Mouse (Mus musculus): ENCODE measurements around the gene Ttll9. TPM values are rescaled to one million over a fixed set of nuclear protein-coding genes. Genes with fewer than 3 reads are reported as not detected.

Ttll9 gene
- total and polyA plus RNA-seq, 3 experiments: 0.07 to 0.19 TPM; not detected in 1

- H3K4me1 ChIP-seq (ENCODE audit: control insufficient read depth in 1 of 2, insufficient read depth in 2 of 2, low read length in 2 of 2): no peaks in the 10 kb centered on the region
- peaks cover 23 to 24% of the 10 kb centered on the region in 2 experiments for H3K27me3 ChIP-seq (ENCODE audit: control insufficient read depth in 1 of 2, insufficient read depth in 2 of 2, low read length in 2 of 2)
- no peaks in the 10 kb centered on the region for H3K79me2 ChIP-seq (ENCODE audit: control insufficient read depth, insufficient read depth, low read length, poor library complexity)
- H3K4me3 ChIP-seq (ENCODE audit: control insufficient read depth in 1 of 2, insufficient read depth in 1 of 2, low read depth in 2 of 2, low read length in 2 of 2): no peak within 1 kb of the TSS
- no peak within 1 kb of the TSS for H3K27ac ChIP-seq (ENCODE audit: control insufficient read depth, low read depth, low read length)
- H3K9ac ChIP-seq (ENCODE audit: control insufficient read depth, low read depth, low read length, poor library complexity, severe bottlenecking): no peak within 1 kb of the TSS
- TF ChIP-seq USF2 (IDR thresholded peaks at IDR 0.05; ENCODE audit: borderline replicate concordance in 1 of 2, insufficient read depth in 1 of 2, low read depth in 1 of 2, low read length in 2 of 2): no peak
- no peak for TF ChIP-seq POLR2A (IDR thresholded peaks at IDR 0.05; ENCODE audit: control insufficient read depth in 1 of 2, insufficient read depth in 1 of 2, low read depth in 1 of 2, low read length in 2 of 2, poor library complexity in 1 of 2)
- TF ChIP-seq GABPA (IDR thresholded peaks at IDR 0.05; ENCODE audit: low read depth, low read length): no peak
- TF ChIP-seq SIN3A (IDR thresholded peaks at IDR 0.05; ENCODE audit: low read length): no peak
- TF ChIP-seq MEF2A (IDR thresholded peaks at IDR 0.05; ENCODE audit: extremely low read depth, insufficient replicate concordance, low read depth, low read length, poor library complexity, severe bottlenecking): no peak
- TF ChIP-seq ZMIZ1 (IDR thresholded peaks at IDR 0.05; ENCODE audit: low read depth, low read length): no peak
- TF ChIP-seq MAZ (IDR thresholded peaks at IDR 0.05; ENCODE audit: low read depth, low read length): no peak
- no peak for TF ChIP-seq POLR2AphosphoS5 (IDR thresholded peaks at IDR 0.05; ENCODE audit: borderline replicate concordance, low read depth, low read length)
- no peak for TF ChIP-seq MYB (IDR thresholded peaks at IDR 0.05; ENCODE audit: low read depth, low read length)
- TF ChIP-seq ELF1 (IDR thresholded peaks at IDR 0.05; ENCODE audit: low read depth, low read length): no peak
- no peak for TF ChIP-seq GATA1 (IDR thresholded peaks at IDR 0.05; ENCODE audit: low read depth, low read length)
- TF ChIP-seq RCOR1 (IDR thresholded peaks at IDR 0.05; ENCODE audit: low read depth, low read length): no peak
- no peak for TF ChIP-seq CHD1 (IDR thresholded peaks at IDR 0.05; ENCODE audit: low read depth, low read length)
- TF ChIP-seq TBP (IDR thresholded peaks at IDR 0.05; ENCODE audit: low read depth, low read length): no peak
- TF ChIP-seq MYC (IDR thresholded peaks at IDR 0.05; ENCODE audit: low read depth, low read length): no peak
- no peak for TF ChIP-seq EP300 (IDR thresholded peaks at IDR 0.05; ENCODE audit: low read depth in 1 of 2, low read length in 2 of 2)
- TF ChIP-seq JUND (IDR thresholded peaks at IDR 0.05; ENCODE audit: low read depth, low read length): no peak
- no peak for TF ChIP-seq POLR2AphosphoS2 (IDR thresholded peaks at IDR 0.05; ENCODE audit: low read length)
- H3K9me3 ChIP-seq (replicated peaks; ENCODE audit: insufficient read depth, low read length): no peaks in the 10 kb centered on the region
- DNase-seq (ENCODE audit: low read depth, low spot score): no peak
- H3K36me3 ChIP-seq (ENCODE audit: control insufficient read depth in 1 of 2, insufficient read depth in 2 of 2, low read length in 2 of 2): no peaks in the 10 kb centered on the region
Measured at GRCm38 (mm10) chr2:152951065-152951849, 11.0 kb upstream of the Ttll9 start, which contains the start of gene Dusp15. Gene Dusp15, minus strand, starts transcription at chr2:152951698.
